Mouse (Mus musculus) thymus, postnatal 0 days (tissue): ENCODE measurements around the gene Sema7a. TPM values are rescaled to one million over a fixed set of nuclear protein-coding genes. Genes with fewer than 3 reads are reported as not detected.

Source experiments
- DNase-seq: peaks from one replicate; pipeline ENCODE4 v3.0.0-alpha.2; 2015; ENCODE audit warnings: low spot score
- polyA plus RNA-seq: library from polyadenylated mRNA; unstranded; fragments of >200 nt; fragmentation: Nextera tagmentation; extraction: Ambion mirVana; gene quantifications from 2 replicates; pipeline ENCODE4 v1.2.1, GENCODE M21; 2015

Sema7a gene
- 3.4 and 4.0 TPM in 2 replicates for polyA plus RNA-seq

DNA sequence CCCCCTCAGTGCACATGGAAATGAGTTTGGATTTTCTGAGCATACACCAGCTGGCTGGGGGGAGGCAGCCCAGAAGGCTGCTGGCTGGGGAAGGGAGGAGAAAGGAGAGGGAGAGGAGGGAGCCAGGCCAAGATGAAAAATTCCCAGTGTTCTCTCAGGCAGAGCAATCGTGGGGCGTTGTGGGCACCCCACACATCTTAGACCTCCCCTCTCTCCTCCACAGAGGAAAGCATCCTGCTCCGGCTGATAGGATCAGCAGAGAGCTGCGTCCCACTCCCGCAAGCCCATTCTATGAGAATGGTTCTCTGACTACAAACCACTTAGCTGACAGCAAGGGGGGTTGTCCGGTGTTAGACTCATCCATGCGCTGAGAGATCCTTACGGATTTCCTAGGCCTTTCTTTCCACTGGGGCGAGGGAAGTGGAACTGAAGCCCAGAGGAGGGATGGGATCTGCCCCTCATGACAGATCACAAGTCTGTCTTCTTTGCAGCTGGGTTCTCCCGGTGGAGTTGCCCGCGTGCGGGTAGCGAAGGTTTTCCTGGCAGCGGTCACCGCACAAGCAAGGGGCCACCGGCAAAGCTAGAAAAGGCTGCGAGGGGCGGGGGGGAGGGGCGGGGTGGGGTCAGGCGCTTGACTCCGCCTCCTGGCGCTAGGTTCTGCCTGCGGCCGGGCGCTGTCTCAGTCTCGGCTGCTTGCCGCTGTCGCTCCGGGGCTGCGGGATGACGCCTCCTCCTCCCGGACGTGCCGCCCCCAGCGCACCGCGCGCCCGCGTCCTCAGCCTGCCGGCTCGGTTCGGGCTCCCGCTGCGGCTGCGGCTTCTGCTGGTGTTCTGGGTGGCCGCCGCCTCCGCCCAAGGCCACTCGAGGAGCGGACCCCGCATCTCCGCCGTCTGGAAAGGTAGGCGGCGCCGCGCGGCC lies at the start of gene Sema7a:
TSS of gene Sema7a (plus strand) at position 682 of the 918 bp plus-strand sequence.
- DNase-seq = peak; percentile 87

- no peak for DNase-seq
Measured at GRCm38 (mm10) chr9:57900478-57900877, 39.4 kb upstream of the Sema7a start.

- no peak for DNase-seq
Measured at GRCm38 (mm10) chr9:57901197-57901596, 38.7 kb upstream of the Sema7a start.

DNA sequence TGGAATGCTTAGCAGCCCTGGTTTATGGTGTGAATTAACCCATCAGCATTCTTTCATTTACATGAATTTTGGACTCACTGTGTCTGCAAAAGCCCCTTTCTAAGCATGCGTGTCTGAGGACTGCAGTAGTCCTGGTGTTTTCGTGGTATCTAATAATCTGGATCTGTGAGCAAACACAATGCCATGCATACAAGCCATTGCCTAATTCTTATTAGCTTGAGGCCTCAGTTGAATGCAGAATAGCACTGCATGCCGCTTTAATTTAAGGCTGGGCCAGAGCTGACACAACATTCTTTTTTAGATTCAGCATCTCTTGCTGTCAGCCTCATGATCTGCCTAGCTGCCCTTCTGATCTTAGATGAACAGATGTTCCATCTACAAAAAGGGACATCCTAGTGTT lies 38.3 kb upstream of the Sema7a start:
- no peak for DNase-seq

DNA sequence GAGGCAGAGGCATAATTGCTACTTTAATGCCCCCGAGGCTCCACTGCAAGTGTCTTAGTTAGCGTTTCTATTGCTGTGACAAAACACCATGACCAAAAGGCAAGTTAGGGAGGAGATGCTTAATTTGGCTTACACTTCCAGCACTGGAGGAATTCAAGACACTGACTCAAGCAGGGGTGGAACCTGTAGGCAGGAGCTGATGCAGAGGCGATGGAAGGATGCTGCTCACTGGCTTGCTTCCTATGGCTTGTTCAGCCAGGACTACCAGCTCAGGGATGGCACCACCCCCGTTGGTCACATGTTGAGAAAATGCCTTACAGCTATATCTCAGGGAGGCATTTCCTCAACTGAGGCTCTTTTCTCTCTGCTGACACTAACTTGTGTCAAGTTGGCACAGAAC lies 37.8 kb upstream of the Sema7a start:
- DNase-seq = no peak

DNA sequence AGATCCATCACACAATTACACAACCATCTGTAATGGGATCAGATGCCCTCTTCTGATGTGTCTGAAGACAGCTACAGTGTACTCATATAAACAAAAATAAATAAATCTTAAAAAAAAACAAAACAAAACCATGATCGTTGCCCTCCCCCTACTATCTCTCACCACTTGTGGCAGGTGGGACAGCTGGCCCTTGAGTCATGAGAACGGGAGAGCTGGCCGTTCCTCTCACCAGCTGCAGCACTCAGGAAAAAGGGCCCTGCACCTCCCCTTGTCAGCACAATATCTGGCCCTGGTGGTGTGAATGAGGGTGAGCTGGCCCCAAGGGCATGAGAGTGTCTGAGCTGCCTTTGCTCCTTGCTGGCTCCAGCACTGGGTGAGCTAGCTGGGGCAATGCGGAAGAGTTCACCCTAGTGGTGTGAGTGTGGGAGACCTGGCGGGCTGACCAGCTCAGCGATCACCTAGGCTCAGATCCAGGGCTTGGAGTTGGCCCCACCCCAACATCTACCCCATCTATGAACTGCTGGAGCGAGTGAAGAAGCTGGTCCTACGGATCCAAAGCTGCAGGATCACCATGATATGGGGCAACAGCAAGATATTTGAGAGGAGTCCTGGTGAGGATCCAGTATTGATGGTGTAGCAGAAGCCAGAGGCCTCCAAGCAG lies 36.2 kb upstream of the Sema7a start:
- no peak for DNase-seq

- no peak for DNase-seq
Measured at GRCm38 (mm10) chr9:57904250-57904644, 35.7 kb upstream of the Sema7a start.

GRCm38 (mm10) chr9:57907206-57907605 lies 32.7 kb upstream of the Sema7a start:
- DNase-seq = no peak

GRCm38 (mm10) chr9:57910254-57911160 lies 29.4 kb upstream of the Sema7a start, which contains the start of gene Ubl7:
Gene Ubl7 (plus strand): TSS chr9:57910979.
- DNase-seq = peak; percentile 92

- no peak for DNase-seq
Measured at GRCm38 (mm10) chr9:57912571-57912970, 27.3 kb upstream of the Sema7a start.

- no peak for DNase-seq
Measured at GRCm38 (mm10) chr9:57921491-57922060, 18.3 kb upstream of the Sema7a start.

DNA sequence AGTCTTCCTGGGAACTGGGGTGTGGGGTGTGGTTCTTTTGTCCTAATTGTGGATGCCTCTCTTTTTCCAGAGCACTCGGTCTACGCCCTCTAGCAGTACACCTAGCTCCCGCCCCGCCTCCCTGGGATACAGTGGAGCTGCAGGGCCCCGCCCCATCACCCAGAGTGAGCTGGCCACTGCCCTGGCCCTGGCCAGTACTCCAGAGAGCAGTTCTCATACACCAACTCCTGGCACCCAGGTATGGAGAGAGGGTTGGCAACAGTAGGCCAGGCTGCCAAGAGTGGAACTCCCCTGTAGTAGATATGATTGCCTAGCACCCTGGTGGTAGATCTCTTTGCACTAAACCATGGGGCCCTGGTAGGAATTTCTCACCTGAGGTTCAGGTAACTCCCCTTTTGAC lies 17.5 kb upstream of the Sema7a start:
- no peak for DNase-seq

- no peak for DNase-seq
Measured at GRCm38 (mm10) chr9:57923046-57923445, 16.9 kb upstream of the Sema7a start.

DNA sequence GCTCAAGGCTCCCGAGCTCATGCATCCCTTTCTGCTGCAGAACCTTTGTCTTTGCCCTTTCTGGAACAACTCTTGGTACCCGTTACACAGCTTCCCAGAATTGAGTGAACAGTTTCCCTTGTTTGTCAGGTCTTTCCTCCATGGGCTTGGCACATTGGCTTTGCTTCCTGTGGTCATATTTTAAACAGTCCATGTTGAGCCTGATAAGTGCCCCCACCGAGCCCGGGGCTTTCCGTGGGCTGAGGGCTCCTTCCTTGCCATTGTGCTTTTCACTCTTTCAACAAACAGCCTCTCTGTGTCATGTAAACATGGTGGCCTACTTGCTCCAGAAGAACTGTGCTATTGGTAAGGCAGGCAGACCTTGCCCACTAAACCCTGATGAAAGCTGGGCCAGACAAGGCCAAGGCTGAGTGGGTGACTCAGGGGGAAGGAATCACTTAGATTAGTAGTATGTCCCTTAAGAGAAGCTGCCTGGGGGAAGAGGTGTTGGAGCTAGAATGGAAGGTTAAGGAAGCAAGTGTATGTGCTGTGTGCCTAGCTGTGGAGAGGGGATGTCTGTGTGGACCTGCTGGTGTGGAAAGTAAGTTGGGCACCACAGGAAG lies 8.6 kb upstream of the Sema7a start:
- no peak for DNase-seq

- no peak for DNase-seq
Measured at GRCm38 (mm10) chr9:57932253-57932652, 7.7 kb upstream of the Sema7a start.

DNA sequence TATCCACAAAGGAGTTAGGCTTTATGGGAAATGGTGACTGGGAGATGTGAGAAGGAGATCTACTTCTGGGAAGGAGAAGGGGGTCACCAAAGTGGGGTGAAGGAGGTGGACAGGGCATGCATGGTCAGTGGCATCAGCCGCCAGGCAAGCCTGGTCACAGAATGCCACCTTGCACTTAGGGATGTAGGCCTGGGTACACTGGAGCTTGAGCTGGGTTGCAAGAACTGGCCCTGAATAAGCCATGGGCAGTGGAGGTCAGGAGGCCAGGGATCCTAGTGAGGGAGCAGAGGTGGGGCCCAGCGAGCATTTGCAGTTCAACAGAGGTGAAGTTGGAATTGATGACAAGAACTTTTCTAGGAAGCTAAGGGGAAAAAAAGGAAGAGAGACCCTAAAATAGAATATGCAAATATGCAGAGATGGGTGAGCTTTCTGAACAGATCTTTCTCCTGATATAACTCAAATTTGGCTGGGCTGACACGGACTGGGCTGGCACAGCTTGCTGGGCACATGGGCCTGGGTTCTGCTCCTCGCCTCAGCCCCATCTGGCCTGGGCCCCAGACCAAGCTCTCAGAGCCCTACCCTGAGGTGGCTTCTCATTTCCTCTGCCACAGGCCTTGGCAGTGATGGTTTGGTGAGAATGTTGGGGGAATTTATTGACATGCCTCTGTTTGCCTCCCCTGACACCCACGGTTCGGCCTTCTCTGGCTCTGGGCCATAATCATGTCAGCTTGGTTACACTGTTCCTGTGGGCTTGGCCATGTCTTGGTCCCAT lies 6.9 kb upstream of the Sema7a start:
- no peak for DNase-seq

- peak; percentile 87 for DNase-seq
Measured at GRCm38 (mm10) chr9:57935683-57936437, 4.1 kb upstream of the Sema7a start.

DNA sequence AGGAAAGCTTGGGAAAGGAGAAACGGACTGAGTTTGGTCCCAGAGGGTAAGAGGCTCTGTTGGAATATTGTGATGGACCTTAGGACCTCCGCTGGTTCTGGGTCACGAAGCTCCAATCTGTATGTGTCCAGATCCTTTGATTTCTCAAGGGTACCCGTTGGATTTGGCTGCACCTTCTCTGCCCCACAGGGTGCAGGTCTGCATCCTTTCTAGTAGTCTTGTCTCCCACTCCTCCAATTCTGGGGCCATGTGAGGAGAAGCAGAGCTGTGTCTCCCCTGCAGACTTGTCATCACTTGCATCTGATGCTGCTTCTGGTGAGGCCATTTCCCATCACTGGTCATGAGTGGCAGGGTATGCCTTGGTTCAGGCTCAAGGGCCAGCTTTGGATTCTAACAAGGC lies 2.7 kb upstream of the Sema7a start:
- DNase-seq = no peak

DNA sequence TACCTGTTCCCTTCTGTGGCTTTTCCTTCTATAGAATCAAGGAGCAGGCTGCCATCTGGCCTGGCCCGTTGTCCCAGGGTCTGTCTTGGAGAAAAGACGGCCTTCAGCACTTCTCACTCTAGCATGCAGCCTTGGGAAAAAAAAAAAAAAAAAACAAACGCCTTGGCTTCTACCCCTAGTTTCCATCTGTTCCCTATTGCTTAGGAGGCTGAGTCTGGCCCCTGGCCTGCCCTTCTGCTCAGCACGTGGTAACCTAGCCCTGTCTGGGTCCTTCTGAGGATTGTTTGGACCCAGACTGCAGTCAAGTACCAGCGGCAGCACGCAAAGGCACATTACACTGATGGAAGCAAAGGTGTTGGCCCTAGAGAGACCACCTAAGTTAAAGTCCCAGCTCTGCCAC lies 2.3 kb upstream of the Sema7a start:
- DNase-seq = no peak
